Mouse (Mus musculus) liver, embryonic 16.5 days (tissue): Measurements from ENCODE around the gene Cdh23. TPM values are rescaled to one million over a fixed set of nuclear protein-coding genes. Genes with fewer than 3 reads are reported as not detected.

ENCODE experiments used
- ATAC-seq: fragments of 200-750 bp; cut with Nextera tagmentation; 2 replicates; pipeline ENCODE4 v1.8.0; 2017; ENCODE audit warnings: low read depth, mild to moderate bottlenecking, moderate number of reproducible peaks, moderate library complexity
- H3K27ac ChIP-seq: fragments of 300-500 bp; sonication (generic); 2 replicates; pipeline ENCODE4 v1.5.1; 2014; ENCODE audit warnings: mild to moderate bottlenecking, low read length
- H3K27me3 ChIP-seq: fragments of 300-500 bp; sonication (generic); 2 replicates; pipeline ENCODE4 v1.6.1; 2014; ENCODE audit warnings: low read depth, low read length, mixed read lengths; ENCODE audit not compliant: control insufficient read depth, insufficient read depth
- H3K36me3 ChIP-seq: fragments of 300-500 bp; sonication (generic); 2 replicates; pipeline ENCODE4 v1.6.1; 2014; ENCODE audit warnings: mild to moderate bottlenecking; ENCODE audit not compliant: control insufficient read depth, insufficient read depth
- H3K4me1 ChIP-seq: fragments of 300-500 bp; sonication (generic); 2 replicates; pipeline ENCODE4 v1.6.1; 2014; ENCODE audit warnings: low read depth, low read length, mixed read lengths; ENCODE audit not compliant: control insufficient read depth
- H3K4me2 ChIP-seq: fragments of 300-500 bp; sonication (generic); 2 replicates; pipeline ENCODE4 v1.6.1; 2014; ENCODE audit warnings: low read depth, low read length, mixed read lengths
- H3K4me3 ChIP-seq: fragments of 300-500 bp; sonication (generic); 2 replicates; pipeline ENCODE4 v1.5.1; 2014; ENCODE audit warnings: low read depth, mild to moderate bottlenecking, low read length
- H3K9ac ChIP-seq: fragments of 300-500 bp; sonication (generic); 2 replicates; pipeline ENCODE4 v1.6.1; 2014; ENCODE audit warnings: low read depth, low read length
- H3K9me3 ChIP-seq: fragments of 300-500 bp; sonication (generic); replicated peaks from 2 replicates; pipeline ENCODE4 v1.6.1; 2016; ENCODE audit warnings: low read length; ENCODE audit not compliant: control insufficient read depth
- WGBS: fragments of 180-500 bp; shearing (Covaris S2); extraction: QIAGEN DNeasy Blood & Tissue Kit; methylation state at CpG from one replicate; pipeline ENCODE4 v1.1.7; 2014; ENCODE audit not compliant: insufficient replicate concordance; 5-methylcytosine and 5-hydroxymethylcytosine counted together
- polyA plus RNA-seq: library from polyadenylated mRNA; unstranded; fragments of >200 nt; fragmentation: Nextera tagmentation; extraction: Ambion mirVana; gene quantifications from 2 replicates; pipeline ENCODE4 v1.2.1, GENCODE M21; 2015

The Cdh23 gene
- polyA plus RNA-seq, 1 experiment from 2014 or later: 0.65 TPM

GRCm38 (mm10) chr10:60361615-60362309 is 334.5 kb downstream of the Cdh23 start:
- Histone ChIP-seq H3K36me3 (no peaks in the 10 kb centered on the region; the same call in 1 of the 2 replicates), H3K4me1 (peaks cover 2% of the 10 kb centered on the region; the same call in 1 of the 2 replicates), H3K9ac (no peak overlapping the region), H3K4me2 (no peak overlapping the region), H3K27ac (no peak overlapping the region), H3K4me3 (no peak overlapping the region), H3K27me3 (no peaks in the 10 kb centered on the region), H3K9me3 (no peaks in the 10 kb centered on the region)
- no peak for ATAC-seq
- WGBS: 59% methylated on average over 12 of the region's 12 CpGs

DNA sequence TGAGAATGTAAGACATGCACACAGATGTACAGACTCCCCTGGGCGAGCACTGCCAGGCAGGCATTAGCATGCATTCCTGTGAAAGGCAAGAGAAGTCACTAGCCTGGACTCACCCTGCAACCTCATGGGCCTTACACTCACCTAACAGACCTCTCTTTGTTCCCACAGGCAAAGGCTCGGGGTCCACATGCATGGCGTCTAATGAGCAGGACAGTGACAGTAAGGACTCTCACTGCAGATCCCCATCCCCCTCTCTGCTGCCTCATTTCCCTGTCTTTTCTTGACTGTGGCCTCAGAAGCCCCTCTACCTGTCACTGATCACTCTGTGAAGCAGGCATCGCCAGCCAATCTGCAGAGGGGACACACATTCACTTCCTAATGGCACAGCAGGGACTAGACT is 337.5 kb downstream of the Cdh23 start:
- Histone ChIP-seq H3K36me3 (no peaks in the 10 kb centered on the region; the same call in 1 of the 2 replicates), H3K4me2 (no peak overlapping the region), H3K4me3 (no peak overlapping the region), H3K27ac (no peak overlapping the region), H3K27me3 (no peaks in the 10 kb centered on the region), H3K9ac (no peak overlapping the region), H3K9me3 (no peaks in the 10 kb centered on the region), H3K4me1 (peaks cover 2% of the 10 kb centered on the region; the same call in 1 of the 2 replicates)
- ATAC-seq: no peak
- 61% methylated on average over 4 of the region's 4 CpGs for WGBS

DNA sequence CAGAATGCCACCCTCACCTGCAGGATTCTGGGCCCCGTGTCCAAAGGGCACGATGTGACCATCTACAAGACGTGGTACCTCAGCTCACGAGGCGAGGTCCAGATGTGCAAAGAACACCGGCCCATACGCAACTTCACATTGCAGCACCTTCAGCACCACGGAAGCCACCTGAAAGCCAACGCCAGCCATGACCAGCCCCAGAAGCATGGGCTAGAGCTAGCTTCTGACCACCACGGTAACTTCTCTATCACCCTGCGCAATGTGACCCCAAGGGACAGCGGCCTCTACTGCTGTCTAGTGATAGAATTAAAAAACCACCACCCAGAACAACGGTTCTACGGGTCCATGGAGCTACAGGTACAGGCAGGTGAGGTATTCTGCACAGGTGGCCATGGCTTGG is 338.4 kb downstream of the Cdh23 start:
- Histone ChIP-seq H3K27me3 (no peaks in the 10 kb centered on the region), H3K4me3 (no peak overlapping the region), H3K4me2 (no peak overlapping the region), H3K9ac (no peak overlapping the region), H3K36me3 (no peaks in the 10 kb centered on the region; the same call in 1 of the 2 replicates), H3K27ac (no peak overlapping the region), H3K9me3 (no peaks in the 10 kb centered on the region), H3K4me1 (peaks cover 2% of the 10 kb centered on the region)
- 84% methylated on average over 14 of the region's 14 CpGs for WGBS
- no peak for ATAC-seq

DNA sequence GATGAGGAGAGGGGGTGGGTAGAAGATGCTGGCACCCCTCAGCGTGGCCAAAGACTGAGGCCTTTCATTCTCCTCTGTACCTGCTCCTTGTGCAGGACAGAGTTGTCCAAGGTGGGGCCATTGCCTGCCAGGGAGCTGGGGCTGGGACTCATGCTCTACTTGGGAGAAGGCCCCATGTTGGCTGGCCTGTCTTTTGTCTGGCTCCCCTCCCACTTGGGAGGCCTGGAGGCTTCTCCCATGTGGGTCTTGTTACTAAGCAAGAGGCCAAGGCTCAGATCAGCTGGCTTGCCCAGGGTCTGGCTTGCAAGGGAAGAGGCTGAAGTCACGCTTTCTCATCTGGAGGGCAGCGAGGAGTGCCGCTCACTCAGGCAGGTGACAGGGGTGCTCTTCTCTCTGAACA is 338.8 kb downstream of the Cdh23 start:
- Histone ChIP-seq H3K4me1 (peaks cover 2% of the 10 kb centered on the region), H3K9ac (no peak overlapping the region), H3K4me3 (no peak overlapping the region), H3K27me3 (no peaks in the 10 kb centered on the region), H3K36me3 (no peaks in the 10 kb centered on the region; the same call in 1 of the 2 replicates), H3K27ac (no peak overlapping the region), H3K9me3 (no peaks in the 10 kb centered on the region), H3K4me2 (no peak overlapping the region)
- no peak for ATAC-seq
- WGBS: 78% methylated on average over 4 of the region's 4 CpGs

- Histone ChIP-seq H3K4me3 (no peak overlapping the region), H3K4me1 (peaks cover 19% of the 10 kb centered on the region), H3K36me3 (no peaks in the 10 kb centered on the region; the same call in 1 of the 2 replicates), H3K27ac (no peak overlapping the region), H3K9me3 (no peaks in the 10 kb centered on the region), H3K27me3 (no peaks in the 10 kb centered on the region), H3K4me2 (no peak overlapping the region), H3K9ac (no peak overlapping the region)
- no peak for ATAC-seq
- WGBS: 65% methylated on average over 11 of the region's 11 CpGs
These were observed 341.2 kb downstream of the Cdh23 start for GRCm38 (mm10) chr10:60354881-60355677.

DNA sequence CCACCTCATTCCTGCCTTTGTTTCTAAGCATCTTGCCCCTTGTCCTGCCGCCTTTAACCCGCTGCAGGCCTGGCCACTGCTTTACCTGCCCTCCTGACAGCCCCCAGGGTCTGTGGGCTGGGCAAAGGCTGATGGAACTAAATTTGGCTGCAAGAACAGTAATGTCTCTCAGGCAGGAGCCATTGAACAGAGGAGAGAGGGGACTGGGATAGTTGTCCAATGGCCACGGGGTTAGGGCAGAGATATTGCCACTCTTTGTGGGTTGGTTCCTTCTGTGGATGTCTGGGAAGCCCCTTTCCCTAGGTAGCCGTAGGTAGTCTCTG is 342.3 kb downstream of the Cdh23 start:
- no peak overlapping the region for H3K4me3 ChIP-seq
- WGBS: 77% methylated on average over 4 of the region's 4 CpGs
- no peaks in the 10 kb centered on the region for H3K9me3 ChIP-seq
- H3K9ac ChIP-seq: no peak overlapping the region
- no peaks in the 10 kb centered on the region for H3K27me3 ChIP-seq
- no peak overlapping the region for H3K27ac ChIP-seq
- no peak for ATAC-seq
- peaks cover 30% of the 10 kb centered on the region for H3K4me1 ChIP-seq
- H3K36me3 ChIP-seq: no peaks in the 10 kb centered on the region
- no peak overlapping the region for H3K4me2 ChIP-seq

DNA sequence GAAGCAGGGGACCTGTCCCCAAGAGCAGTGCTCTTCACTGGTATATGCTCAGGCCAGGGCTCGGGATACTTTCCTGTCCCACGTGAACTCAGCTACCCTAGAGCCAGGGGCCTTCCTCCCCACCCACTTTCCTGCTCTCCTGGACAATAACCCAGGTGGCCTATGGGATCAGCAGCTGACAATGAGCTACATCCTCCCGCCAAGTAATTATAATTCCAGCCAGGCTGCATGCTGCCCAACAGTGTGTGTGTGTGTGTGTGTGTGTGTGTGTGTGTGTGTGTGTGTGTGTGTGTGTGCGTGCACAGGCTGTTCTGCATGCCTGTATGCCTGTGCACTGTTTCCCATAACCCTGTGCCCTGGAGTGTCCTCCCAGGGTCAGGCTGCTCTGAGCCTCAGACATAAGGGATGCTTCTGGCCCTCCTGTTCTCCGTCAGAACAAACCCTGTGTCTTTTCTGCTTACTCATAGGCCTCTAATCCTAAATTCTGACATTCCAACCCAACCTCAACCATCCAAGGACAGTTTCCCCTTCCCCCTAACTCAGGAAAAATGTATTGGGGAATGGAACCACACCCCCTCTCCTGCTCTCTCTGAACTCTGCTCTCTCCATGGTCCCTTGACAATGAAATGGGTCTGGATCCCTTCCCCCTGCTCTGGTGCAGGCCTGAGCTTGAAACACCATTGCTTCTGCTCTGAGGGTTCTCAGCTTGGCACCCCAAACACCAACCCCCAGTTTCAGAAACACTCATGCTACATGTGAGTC is 342.9 kb downstream of the Cdh23 start:
- H3K27ac ChIP-seq: no peak overlapping the region
- no peaks in the 10 kb centered on the region for H3K9me3 ChIP-seq
- H3K4me2 ChIP-seq: no peak overlapping the region
- no peak for ATAC-seq
- no peak overlapping the region for H3K9ac ChIP-seq
- no peak overlapping the region for H3K4me3 ChIP-seq
- no peaks in the 10 kb centered on the region for H3K36me3 ChIP-seq
- 65% methylated on average over 5 of the region's 5 CpGs for WGBS
- H3K4me1 ChIP-seq: peaks cover 36% of the 10 kb centered on the region
- no peaks in the 10 kb centered on the region for H3K27me3 ChIP-seq

DNA sequence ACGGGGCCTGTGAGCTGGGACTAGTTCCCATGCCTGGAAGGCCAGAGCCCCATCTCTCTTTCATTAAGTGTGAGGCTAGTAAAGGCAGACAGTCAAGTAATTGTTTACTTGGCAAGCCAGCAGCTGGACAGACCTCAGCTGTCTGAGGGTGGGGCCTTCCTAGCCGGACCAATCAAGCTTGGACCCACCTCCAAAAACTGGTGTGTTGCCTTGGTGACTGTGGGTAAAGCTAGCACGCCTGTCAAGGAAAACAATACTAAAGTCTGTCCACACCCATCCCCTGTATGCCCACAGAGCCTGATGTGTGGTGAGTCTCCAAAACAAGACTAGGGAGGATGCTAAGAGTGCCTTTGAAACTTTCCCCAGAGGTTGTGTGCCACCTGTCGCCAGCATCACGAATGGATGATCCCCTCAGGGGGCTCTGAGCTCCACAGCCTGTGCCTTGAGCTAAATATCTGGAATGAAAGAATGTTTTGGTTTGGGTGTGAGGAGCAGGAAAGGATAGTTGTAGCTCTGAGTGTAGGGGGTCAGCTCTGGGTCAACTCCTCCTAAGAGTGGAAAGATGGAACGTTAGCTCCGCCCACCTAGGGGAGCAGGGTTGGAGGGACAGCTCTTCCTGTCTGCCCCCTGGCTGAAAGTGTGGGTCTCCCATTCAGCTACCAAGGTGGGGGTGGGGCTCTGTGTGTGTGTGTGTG is 344.4 kb downstream of the Cdh23 start:
- Histone ChIP-seq H3K4me2 (peak overlapping the region; percentile 83; the same call in 1 of the 2 replicates), H3K4me1 (peaks cover 50% of the 10 kb centered on the region)

More for the DNA sequence above, 344.4 kb downstream of the Cdh23 start:
- Histone ChIP-seq H3K27me3 (no peaks in the 10 kb centered on the region), H3K9me3 (no peaks in the 10 kb centered on the region), H3K4me3 (no peak overlapping the region), H3K36me3 (no peaks in the 10 kb centered on the region), H3K27ac (peak overlapping the region; percentile 34; the same call in 1 of the 2 replicates), H3K9ac (no peak overlapping the region)
- 31% methylated on average over 7 of the region's 7 CpGs for WGBS
- ATAC-seq: peak; percentile 18; the same call in 1 of the 2 replicates
